Mouse (Mus musculus) forebrain, embryonic 10.5 days (tissue): ENCODE measurements at regions not wholly inside any gene's neighbourhood (a gene's known extent, or its start where the extent isn't known, plus 50 kb on each side); places are given as distances from the start of the nearest gene placed in this dataset.
A peak's percentile ranks its signal among the peaks of the same experiment; 100 is the strongest.

ENCODE experiments used
- DNase-seq: peaks from one replicate; pipeline ENCODE4 v3.0.0-alpha.2; 2017; ENCODE audit warnings: low spot score; ENCODE audit errors: extremely low spot score
- H3K27ac ChIP-seq: fragments of 300-500 bp; sonication (generic); 2 replicates; pipeline ENCODE4 v1.5.1; 2016; ENCODE audit warnings: mild to moderate bottlenecking
- H3K27me3 ChIP-seq: fragments of 300-500 bp; sonication (generic); 2 replicates; pipeline ENCODE4 v1.6.1; 2016; ENCODE audit warnings: mild to moderate bottlenecking; ENCODE audit not compliant: poor library complexity, severe bottlenecking
- H3K36me3 ChIP-seq: fragments of 300-500 bp; sonication (generic); replicated peaks from 2 replicates; pipeline ENCODE4 v1.6.1; 2016; ENCODE audit warnings: mild to moderate bottlenecking, moderate library complexity
- H3K4me1 ChIP-seq: fragments of 300-500 bp; sonication (generic); 2 replicates; pipeline ENCODE4 v1.6.1; 2016
- H3K4me3 ChIP-seq: fragments of 300-500 bp; sonication (generic); 2 replicates; pipeline ENCODE4 v1.5.1; 2016; ENCODE audit warnings: mild to moderate bottlenecking, moderate library complexity
- H3K9me3 ChIP-seq: fragments of 300-500 bp; sonication (generic); 2 replicates; pipeline ENCODE4 v1.6.1; 2016; ENCODE audit warnings: mild to moderate bottlenecking, moderate library complexity
- WGBS: fragments of 180-500 bp; shearing (Covaris S2); methylation state at CpG from one replicate; pipeline ENCODE4 v1.1.7; 2016; 5-methylcytosine and 5-hydroxymethylcytosine counted together

DNA sequence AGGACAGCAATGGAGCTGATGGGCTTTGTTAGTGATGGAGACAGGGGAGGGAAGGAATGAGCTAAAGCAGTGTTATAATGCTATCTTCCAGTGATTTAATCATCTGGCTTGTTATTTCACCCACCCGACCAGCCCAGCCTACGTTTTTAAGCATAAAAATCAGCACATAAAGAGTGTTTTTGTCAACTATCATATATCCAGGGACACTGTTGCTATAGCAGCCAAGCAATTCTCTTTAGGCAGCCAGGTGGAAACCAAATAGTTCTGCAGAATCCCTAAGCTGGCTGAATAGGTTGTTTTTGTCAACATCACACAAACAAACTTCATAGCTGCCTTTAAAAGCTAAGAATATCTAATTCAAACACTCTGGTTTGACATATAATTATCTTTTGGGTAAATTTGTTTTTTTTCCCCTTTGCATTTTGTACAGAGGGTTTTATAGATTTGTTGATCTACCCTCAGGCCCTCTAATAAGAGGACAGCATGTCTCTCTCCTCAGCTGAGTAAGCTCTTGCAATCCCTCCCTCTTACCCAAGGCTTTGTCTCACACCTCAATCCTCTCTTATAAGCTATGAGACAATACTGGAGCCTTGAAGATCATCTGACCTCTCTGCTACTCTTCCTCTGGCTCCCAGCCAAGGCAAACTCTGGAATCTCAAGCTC, 104.7 kb upstream of the Camk2d start:
- Histone ChIP-seq H3K4me3 (no peak overlapping the region), H3K4me1 (peaks cover 11% of the 10 kb centered on the region), H3K36me3 (no peaks in the 10 kb centered on the region), H3K9me3 (no peaks in the 10 kb centered on the region), H3K27ac (0 out of 2 replicates have a peak overlapping the region, but pooled peaks have one; percentile 25), H3K27me3 (no peaks in the 10 kb centered on the region)
- no peak for DNase-seq
- 59% methylated on average over 2 of the region's 2 CpGs for WGBS

- 0 out of 2 replicates have a peak overlapping the region, but pooled peaks have one; percentile 25 for H3K27ac ChIP-seq
- WGBS = 92% methylated on average over 3 of the region's 3 CpGs
These were observed 104.2 kb upstream of the Camk2d start for GRCm38 (mm10) chr3:126491914-126492265.

GRCm38 (mm10) chr3:126498823-126499222, 97.3 kb upstream of the Camk2d start:
- Histone ChIP-seq H3K36me3 (no peaks in the 10 kb centered on the region), H3K27ac (no peak overlapping the region), H3K4me3 (no peak overlapping the region), H3K27me3 (no peaks in the 10 kb centered on the region), H3K4me1 (no peaks in the 10 kb centered on the region), H3K9me3 (no peaks in the 10 kb centered on the region)
- 76% methylated on average over 2 of the region's 2 CpGs for WGBS
- no peak for DNase-seq

More at GRCm38 (mm10) chr3:126491914-126492265, 104.2 kb upstream of the Camk2d start:
- H3K36me3 ChIP-seq = no peaks in the 10 kb centered on the region
- no peak overlapping the region for H3K4me3 ChIP-seq
- H3K27me3 ChIP-seq = no peaks in the 10 kb centered on the region
- no peaks in the 10 kb centered on the region for H3K9me3 ChIP-seq
- H3K4me1 ChIP-seq = peaks cover 11% of the 10 kb centered on the region
- no peak for DNase-seq

DNA sequence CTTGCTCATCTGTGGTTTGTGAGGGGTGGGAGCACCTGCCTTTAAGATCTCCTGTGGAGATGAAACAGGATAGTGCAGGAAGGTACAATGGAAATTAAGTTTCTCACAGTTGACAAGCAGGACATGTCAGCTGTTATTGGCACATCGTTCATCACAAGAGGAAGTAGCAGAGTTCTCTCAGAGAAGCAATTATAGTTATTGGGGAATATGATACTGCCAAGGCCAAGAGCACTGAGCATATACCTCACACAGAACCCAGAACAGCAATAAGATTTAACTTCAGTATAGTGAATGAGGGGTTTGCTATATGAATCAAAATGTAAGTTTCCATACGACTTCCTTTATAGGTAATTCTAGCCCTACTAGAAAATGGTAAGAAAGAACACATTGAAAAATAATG, 95.9 kb upstream of the Camk2d start:
- Histone ChIP-seq H3K4me3 (no peak overlapping the region), H3K36me3 (no peaks in the 10 kb centered on the region), H3K9me3 (no peaks in the 10 kb centered on the region), H3K4me1 (no peaks in the 10 kb centered on the region), H3K27ac (no peak overlapping the region), H3K27me3 (no peaks in the 10 kb centered on the region)
- WGBS = 88% methylated on average over 2 of the region's 2 CpGs
- no peak for DNase-seq

DNA sequence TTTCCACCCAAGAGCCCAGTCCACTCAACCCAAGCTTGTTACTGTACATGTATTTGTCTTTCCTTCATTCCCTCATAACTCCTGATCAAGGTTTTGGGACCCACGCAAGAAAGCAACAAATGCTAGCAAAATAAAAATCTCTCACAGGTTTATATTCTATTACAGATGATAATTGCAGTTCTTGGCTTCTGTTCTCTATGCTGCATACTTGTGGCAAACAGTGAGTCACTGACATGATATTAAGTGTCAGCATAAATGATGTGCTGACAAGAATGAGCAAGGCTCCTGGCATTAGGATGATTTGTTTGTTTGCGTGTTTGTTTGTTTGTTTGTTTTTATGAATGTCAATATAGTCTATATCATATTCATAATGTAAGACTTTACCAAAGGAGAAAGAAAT, 94.3 kb upstream of the Camk2d start:
- H3K27ac ChIP-seq = no peak overlapping the region
- H3K36me3 ChIP-seq = no peaks in the 10 kb centered on the region
- no peaks in the 10 kb centered on the region for H3K27me3 ChIP-seq
- no peak overlapping the region for H3K4me3 ChIP-seq
- WGBS = 90% methylated on average over 2 of the region's 2 CpGs
- H3K4me1 ChIP-seq = no peaks in the 10 kb centered on the region
- H3K9me3 ChIP-seq = no peaks in the 10 kb centered on the region
- DNase-seq = no peak

DNA sequence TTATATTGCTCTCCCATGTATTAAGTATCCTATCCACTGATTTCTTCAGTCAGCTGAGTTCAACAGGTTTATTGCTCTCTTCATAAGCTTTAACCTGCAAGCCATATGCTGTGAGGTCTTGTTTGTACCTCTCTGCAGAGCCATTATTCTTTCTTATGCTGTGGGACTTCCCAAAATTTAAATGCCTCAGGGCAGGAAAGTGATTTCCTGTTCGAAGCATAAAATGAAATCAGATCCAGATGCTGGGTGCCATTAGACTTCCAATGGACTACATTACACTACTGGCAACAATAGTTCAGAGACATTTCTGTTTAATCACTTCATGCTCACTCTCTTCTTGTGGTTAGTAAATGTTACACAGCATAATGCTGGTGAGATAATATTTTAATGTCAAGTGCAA, 90.4 kb upstream of the Camk2d start:
- H3K4me3 ChIP-seq = no peak overlapping the region
- no peak for DNase-seq

GRCm38 (mm10) chr3:126514842-126515241, 81.3 kb upstream of the Camk2d start:
- Histone ChIP-seq H3K4me3 (no peak overlapping the region), H3K9me3 (no peaks in the 10 kb centered on the region; the same call in 1 of the 2 replicates), H3K27ac (no peak overlapping the region), H3K36me3 (no peaks in the 10 kb centered on the region), H3K4me1 (peaks cover 8% of the 10 kb centered on the region), H3K27me3 (no peaks in the 10 kb centered on the region)
- DNase-seq = no peak
- 50% methylated on average over 2 of the region's 2 CpGs for WGBS

More for the DNA sequence above, 90.4 kb upstream of the Camk2d start:
- no peaks in the 10 kb centered on the region for H3K4me1 ChIP-seq
- H3K36me3 ChIP-seq = no peaks in the 10 kb centered on the region
- H3K9me3 ChIP-seq = peaks cover 4% of the 10 kb centered on the region
- WGBS = 62% methylated on average over 1 of the region's 1 CpGs
- H3K27ac ChIP-seq = no peak overlapping the region
- H3K27me3 ChIP-seq = no peaks in the 10 kb centered on the region

GRCm38 (mm10) chr3:126534118-126534820, 61.8 kb upstream of the Camk2d start:
- no peaks in the 10 kb centered on the region for H3K4me1 ChIP-seq
- no peak overlapping the region for H3K4me3 ChIP-seq
- no peak overlapping the region for H3K27ac ChIP-seq
- H3K36me3 ChIP-seq = no peaks in the 10 kb centered on the region
- 79% methylated on average over 7 of the region's 7 CpGs for whole genome bisulfite sequencing
- H3K27me3 ChIP-seq = no peaks in the 10 kb centered on the region
- no peak for DNase-seq
- no peaks in the 10 kb centered on the region for H3K9me3 ChIP-seq

DNA sequence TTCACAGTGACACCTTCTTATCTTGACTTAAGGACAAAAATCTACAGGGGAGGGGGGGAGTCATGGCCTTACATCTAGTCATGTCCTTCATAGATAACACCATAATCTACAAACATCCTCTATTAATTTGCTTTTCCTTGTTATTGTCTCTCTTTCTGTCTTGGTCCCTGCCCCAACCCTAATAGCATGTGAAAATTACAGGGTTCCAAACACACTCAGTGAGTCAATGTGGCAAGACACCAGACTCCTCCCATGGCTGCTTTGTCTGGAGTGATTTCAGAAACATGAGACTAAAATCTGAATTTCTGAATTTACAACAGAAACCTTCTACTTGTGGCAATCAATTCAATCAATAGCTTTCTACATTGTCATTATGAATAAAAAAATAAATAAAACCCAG, 60.8 kb upstream of the Camk2d start:
- H3K36me3 ChIP-seq = no peaks in the 10 kb centered on the region
- H3K27me3 ChIP-seq = no peaks in the 10 kb centered on the region
- no peak overlapping the region for H3K4me3 ChIP-seq
- DNase-seq = no peak
- H3K27ac ChIP-seq = no peak overlapping the region
- no peaks in the 10 kb centered on the region for H3K4me1 ChIP-seq
- no peaks in the 10 kb centered on the region for H3K9me3 ChIP-seq

- H3K4me1 ChIP-seq = no peaks in the 10 kb centered on the region
- 92% methylated on average over 7 of the region's 7 CpGs for WGBS
- no peaks in the 10 kb centered on the region for H3K36me3 ChIP-seq
- no peak overlapping the region for H3K4me3 ChIP-seq
- H3K9me3 ChIP-seq = no peaks in the 10 kb centered on the region
- no peaks in the 10 kb centered on the region for H3K27me3 ChIP-seq
- H3K27ac ChIP-seq = no peak overlapping the region
- DNase-seq = no peak
These were observed 57.6 kb upstream of the Camk2d start for GRCm38 (mm10) chr3:126538516-126538915.

DNA sequence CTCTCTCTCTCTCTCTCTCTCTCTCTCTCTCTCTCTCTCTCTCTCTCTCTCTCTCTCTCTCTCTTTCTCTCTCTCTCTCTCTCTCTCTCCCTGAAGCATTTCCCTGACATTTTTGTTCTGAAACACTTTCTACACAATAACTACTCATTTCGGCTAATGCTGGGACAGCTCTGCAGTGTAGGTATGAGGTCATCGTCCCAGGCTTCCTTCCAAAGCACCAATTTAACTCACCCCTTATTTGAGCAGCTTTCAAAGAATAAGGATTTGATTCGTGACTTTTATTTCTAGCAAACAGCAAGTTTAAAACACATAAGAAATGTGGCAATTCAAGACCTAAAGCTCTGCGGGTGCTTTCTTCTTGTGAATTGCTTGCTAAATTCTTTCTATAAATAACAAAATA, 55.0 kb upstream of the Camk2d start:
- no peak overlapping the region for H3K4me3 ChIP-seq
- H3K4me1 ChIP-seq = no peaks in the 10 kb centered on the region
- H3K36me3 ChIP-seq = no peaks in the 10 kb centered on the region
- H3K9me3 ChIP-seq = no peaks in the 10 kb centered on the region
- H3K27ac ChIP-seq = no peak overlapping the region
- no peaks in the 10 kb centered on the region for H3K27me3 ChIP-seq
- WGBS = 90% methylated on average over 4 of the region's 4 CpGs
- no peak for DNase-seq
